Mouse (Mus musculus): ENCODE measurements around the gene Cdk15. TPM values are rescaled to one million over a fixed set of nuclear protein-coding genes. Genes with fewer than 3 reads are reported as not detected.

The Cdk15 gene
- polyA plus RNA-seq, 1 experiment, result 0.50 TPM

DNA sequence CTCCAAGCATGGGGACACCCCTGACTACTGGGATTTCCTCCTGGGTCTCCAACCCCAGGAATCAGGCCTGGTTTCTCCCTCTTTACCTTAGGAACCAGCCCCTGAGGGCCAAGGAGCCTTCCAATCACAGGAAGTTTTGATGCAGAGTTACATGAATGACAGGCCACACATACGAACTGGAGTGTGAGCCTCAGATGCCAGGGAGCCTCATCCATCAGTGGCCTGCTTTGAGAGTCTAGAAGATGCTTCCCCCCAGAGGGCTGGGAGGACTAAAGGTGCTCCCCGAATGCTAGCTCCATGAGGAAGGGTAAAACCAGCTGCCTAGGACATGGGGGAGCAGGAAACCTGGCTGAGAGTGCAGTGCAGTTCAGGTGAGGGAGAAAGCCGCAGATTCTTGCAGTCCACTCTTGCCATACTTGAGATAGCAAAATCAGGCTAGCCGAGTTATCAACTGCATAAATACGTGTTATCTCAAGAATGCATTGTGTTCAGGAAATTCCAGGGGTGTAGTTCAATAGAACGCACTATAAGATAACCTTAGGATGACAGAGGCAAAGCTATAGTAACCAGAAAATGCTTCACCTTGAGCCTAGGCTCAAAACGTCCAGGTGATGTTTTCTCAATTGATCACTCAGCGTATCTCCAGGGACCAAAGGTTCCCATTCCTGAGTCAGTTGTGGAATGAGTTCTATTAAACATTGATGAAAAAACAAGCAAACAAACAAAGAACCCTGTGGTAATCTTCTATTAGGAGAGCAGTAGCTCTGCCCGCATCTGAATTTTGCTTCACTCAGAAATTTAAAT is 64.6 kb downstream of the Cdk15 start:
- no peak for DNase-seq (ENCODE audit: extremely low spot score in 1 of 2, low spot score in 1 of 2)

GRCm38 (mm10) chr1:59321880-59322836 is 65.5 kb downstream of the Cdk15 start:
- no peak for DNase-seq (ENCODE audit: extremely low spot score in 1 of 2, low spot score in 1 of 2)

GRCm38 (mm10) chr1:59326854-59327395 is 70.2 kb downstream of the Cdk15 start:
- DNase-seq (ENCODE audit: extremely low spot score in 1 of 2, low spot score in 1 of 2), result no peak

DNA sequence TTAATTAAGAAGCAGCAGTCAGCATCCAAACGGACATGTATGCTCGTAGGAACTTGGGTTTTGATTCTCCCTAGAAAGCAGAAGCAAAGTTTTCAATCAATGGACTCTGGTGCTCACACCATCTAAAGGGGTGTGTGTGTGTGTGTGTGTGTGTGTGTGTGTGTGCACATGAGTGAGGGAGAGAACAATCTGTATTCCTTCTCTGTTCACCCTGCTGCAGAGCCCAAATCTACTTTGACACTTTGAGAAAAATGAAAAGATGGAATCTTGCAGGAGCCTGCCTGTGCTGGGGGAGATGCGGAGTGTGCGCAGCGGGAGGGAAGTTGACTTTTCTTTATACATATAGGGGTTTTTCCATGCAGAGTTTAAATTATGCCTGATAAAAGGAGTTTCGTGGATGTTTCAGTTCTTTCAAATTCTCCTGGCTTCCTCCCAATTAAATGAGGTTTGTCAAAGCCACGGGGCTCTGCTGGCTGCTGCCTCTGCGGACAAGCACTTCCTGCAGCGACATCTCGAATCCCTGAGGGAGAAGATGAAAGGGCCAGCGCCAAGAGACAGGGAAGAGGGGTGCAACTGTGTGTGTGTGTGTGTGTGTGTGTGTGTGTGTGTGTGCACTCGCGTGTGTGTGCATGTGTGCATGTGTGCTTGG is 76.2 kb downstream of the Cdk15 start:
- no peak for DNase-seq (ENCODE audit: extremely low spot score in 1 of 2, low spot score in 1 of 2)

GRCm38 (mm10) chr1:59333386-59333759 is 76.7 kb downstream of the Cdk15 start:
- DNase-seq (ENCODE audit: extremely low spot score in 1 of 2, low spot score in 1 of 2), result no peak

DNA sequence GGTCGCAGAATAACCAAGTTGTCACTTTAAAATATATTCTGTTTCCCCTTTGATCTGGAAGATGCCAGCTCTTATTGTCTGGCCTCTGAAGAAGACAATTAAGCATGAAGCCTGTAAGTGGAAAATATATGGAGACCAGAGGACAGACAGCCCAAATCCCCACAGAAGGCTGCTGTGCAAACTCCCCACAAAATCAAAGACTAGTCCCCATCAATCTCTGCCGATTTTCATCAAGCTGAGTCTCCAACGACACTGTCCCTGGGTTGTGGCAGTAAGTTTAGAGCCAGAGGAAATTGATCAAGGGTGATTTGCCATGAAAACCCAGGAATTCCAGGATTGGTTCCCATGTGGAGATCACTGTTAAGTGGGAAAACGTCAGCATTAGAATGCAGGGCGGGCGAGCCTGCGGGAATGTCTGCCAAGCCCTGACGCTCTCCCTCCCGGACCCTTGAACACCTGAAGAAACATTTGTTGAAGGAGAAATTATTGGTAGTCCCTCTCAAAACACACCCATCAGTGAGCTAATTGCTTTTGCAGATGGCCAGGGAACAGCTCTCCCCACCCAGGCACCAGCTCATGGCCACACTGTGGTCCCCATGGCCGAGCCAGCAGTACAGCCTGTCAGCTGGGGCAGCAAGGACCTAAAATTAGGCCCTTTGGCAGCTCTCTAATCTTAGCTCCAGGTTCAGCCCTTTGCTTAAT is 77.3 kb downstream of the Cdk15 start:
- no peak for DNase-seq (ENCODE audit: extremely low spot score in 1 of 2, low spot score in 1 of 2)

DNA sequence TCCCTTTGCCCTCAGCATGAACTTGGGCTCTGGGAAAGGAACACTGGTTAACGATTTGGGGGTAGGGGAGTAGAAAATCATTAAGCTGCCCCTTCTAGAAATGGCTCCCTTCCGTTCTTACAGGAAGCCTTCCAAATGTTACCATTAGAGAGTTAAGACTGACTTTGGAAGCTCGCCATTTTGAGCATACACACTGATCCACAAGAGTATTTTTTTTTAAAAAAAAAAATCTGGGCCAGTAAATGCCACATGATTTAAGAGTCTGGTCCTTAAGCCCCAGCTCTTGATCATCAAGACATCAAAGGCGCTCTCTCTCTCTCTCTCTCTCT is 77.8 kb downstream of the Cdk15 start:
- DNase-seq (ENCODE audit: extremely low spot score in 1 of 2, low spot score in 1 of 2), result no peak

- no peak for DNase-seq (ENCODE audit: extremely low spot score in 1 of 2, low spot score in 1 of 2)
Measured at GRCm38 (mm10) chr1:59336256-59336655, 79.5 kb downstream of the Cdk15 start.

DNA sequence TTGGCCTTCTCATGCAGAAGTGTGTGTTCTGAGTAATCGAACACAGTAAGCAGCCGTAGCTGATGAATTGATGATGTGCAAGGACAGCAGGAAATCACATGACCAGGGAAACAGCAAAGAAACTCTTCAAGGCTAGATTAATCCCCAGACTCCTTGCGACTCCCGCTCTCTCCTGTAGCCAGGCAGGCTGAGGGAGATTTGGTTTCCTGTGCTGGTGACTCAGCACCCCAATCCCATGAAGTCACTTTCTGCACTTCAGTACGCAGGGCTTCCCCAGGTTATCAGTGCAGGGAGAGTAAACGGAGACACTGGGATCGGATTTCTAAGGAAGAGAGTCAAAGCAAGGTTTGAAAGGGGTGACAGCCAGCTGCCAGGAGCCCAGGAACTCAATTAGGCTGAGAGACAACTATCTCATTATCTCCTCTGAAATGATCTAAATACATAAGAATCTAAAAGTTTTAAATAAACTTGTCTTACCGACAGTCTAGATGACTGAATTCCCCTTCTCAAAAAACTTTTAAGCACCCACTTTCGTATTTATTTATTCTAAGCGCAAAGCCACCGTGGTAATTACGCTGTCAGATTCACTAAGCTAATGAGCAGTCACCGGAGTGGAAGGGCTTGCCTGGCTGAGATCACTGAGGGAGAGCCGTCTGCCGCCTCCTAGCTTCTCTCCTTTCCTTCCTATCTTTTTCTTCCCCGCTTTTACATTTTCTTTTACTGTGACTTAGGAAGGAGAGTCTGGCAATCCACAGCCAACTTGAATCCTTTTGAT is 84.3 kb downstream of the Cdk15 start:
- no peak for DNase-seq (ENCODE audit: extremely low spot score in 1 of 2, low spot score in 1 of 2)

DNA sequence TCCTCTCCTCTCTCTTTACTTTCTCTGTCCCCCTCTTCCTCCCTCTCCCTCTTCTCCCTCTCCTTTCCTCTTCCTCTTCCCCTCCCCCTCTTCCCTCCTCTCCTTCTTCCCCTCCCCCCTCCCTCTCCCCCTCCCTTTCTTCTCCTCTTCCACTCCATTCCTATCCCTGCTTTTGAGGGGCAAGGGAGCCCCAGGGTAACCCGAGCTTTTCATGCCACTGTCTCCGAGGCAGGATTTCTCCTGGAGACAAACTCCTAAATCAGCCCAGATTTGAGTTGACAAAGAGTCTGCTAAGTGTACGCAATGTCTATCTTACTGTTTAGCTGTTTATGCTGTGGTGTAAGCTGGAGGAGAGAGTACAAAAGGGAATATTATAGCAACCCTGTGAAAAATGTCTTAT is 85.0 kb downstream of the Cdk15 start:
- no peak for DNase-seq (ENCODE audit: extremely low spot score in 1 of 2, low spot score in 1 of 2)

- no peak for DNase-seq (ENCODE audit: extremely low spot score in 1 of 2, low spot score in 1 of 2)
Measured at GRCm38 (mm10) chr1:59342146-59342545, 85.4 kb downstream of the Cdk15 start.

- DNase-seq (ENCODE audit: extremely low spot score in 1 of 2, low spot score in 1 of 2), result no peak
Measured at GRCm38 (mm10) chr1:59352706-59353105, 96.0 kb downstream of the Cdk15 start.

- no peak for DNase-seq (ENCODE audit: extremely low spot score in 1 of 2, low spot score in 1 of 2)
Measured at GRCm38 (mm10) chr1:59355440-59355839, 98.7 kb downstream of the Cdk15 start.

- no peak for DNase-seq (ENCODE audit: extremely low spot score in 1 of 2, low spot score in 1 of 2)
Measured at GRCm38 (mm10) chr1:59359136-59359535, 102.4 kb downstream of the Cdk15 start.

GRCm38 (mm10) chr1:59360834-59361233 is 104.1 kb downstream of the Cdk15 start:
- DNase-seq (ENCODE audit: extremely low spot score in 1 of 2, low spot score in 1 of 2), result no peak

GRCm38 (mm10) chr1:59361460-59361859 is 104.8 kb downstream of the Cdk15 start:
- no peak for DNase-seq (ENCODE audit: extremely low spot score in 1 of 2, low spot score in 1 of 2)

DNA sequence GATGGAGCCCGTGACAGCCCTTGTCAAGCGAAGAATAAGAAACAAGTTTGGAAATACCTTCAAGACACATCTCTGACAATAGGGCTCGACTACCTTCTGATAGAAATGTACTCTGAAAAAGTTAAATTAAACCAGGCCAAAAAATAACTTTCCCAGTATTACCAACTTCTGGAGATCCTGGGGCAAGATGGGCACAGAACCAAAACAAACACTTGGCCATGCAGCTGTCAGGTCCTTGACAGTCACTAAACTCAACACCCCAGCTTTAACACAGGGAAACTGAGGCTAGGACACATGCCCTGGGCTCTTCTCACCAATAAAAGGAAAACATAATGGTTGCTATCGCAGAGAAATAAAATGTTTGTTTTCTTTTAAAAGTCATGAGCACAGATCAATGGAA is 105.3 kb downstream of the Cdk15 start:
- no peak for DNase-seq (ENCODE audit: extremely low spot score in 1 of 2, low spot score in 1 of 2)

DNA sequence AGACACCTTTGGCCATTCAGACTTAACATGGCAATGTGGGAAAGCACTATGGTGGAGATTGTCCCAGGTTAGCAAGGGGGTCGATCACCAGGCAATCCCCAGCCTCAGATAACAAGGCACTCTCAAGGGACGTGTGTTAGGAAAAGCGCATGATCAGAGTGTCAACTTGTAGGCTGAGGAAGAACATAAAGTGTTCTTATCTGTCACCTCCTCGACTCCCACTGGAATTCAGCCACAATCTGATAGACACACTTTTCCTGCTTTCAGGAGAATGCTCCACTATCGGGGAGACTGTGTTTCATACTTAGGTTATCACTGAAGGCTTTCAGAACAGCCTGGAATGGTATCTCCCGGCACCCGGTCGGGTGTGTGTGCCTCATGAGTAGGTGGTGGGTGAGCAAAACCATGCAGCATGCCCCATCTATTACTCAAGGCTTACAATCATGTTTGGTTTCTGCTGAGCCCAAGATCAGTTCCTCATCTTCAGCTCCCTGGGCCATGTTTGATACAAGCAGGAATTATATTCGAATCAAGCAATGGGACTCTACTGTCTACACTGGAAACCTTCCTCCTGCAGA is 107.8 kb downstream of the Cdk15 start:
- DNase-seq (ENCODE audit: extremely low spot score in 1 of 2, low spot score in 1 of 2), result no peak

- no peak for DNase-seq (ENCODE audit: extremely low spot score in 1 of 2, low spot score in 1 of 2)
Measured at GRCm38 (mm10) chr1:59367928-59368648, 111.4 kb downstream of the Cdk15 start.
